ENCODE assay signal across 8 mouse cellular contexts in genomic region chr3:135713016-135713950, GRCm38 (mm10). TPM values are rescaled to one million over a fixed set of nuclear protein-coding genes. Genes with fewer than 3 reads are reported as not detected.
DNase-seq lines count a peak whose midpoint lies in the region; ATAC-seq lines count a peak whose summit lies in the region.

No protein-coding gene starts in this region.

- DNase-seq in heart, adult 8-10 months (ENCODE audit: low spot score), result peak; percentile 58
- DNase-seq in heart, postnatal 36 days, result no peak
- DNase-seq in midbrain, embryonic 11.5 days (ENCODE audit: low spot score, missing footprints), result peak; percentile 75
- peak; percentile 54 for DNase-seq in R1 (ENCODE audit: low read depth, low spot score)
- no peak for DNase-seq in right cerebral cortex, postnatal 14 days
- no peak for DNase-seq in layer of hippocampus, adult 9-10 months (ENCODE audit: low spot score)

- H3K9me3 ChIP-seq in midbrain, embryonic 11.5 days (ENCODE audit: control insufficient read depth, low read length), result no peaks in the 10 kb centered on the region
- H3K9me3 ChIP-seq in midbrain, embryonic 13.5 days, result no peaks in the 10 kb centered on the region

- no peak overlapping the region for H3K4me2 ChIP-seq in midbrain, embryonic 11.5 days
- no peak overlapping the region for H3K4me2 ChIP-seq in midbrain, embryonic 13.5 days (replicated peaks)

- no peak for ATAC-seq in midbrain, embryonic 11.5 days (ENCODE audit: low FRiP score)
- ATAC-seq in midbrain, embryonic 13.5 days, result no peak
- peak; percentile 78 for ATAC-seq in megakaryocyte progenitor cell, adult 5-6 weeks (replicated peaks; ENCODE audit: poor library complexity)

- no peak overlapping the region for H3K9ac ChIP-seq in midbrain, embryonic 11.5 days (ENCODE audit: low read length)
- no peak overlapping the region for H3K9ac ChIP-seq in midbrain, embryonic 13.5 days (replicated peaks)

- H3K36me3 ChIP-seq in midbrain, embryonic 11.5 days (ENCODE audit: control insufficient read depth, insufficient read depth, low read length), result no peaks in the 10 kb centered on the region
- no peaks in the 10 kb centered on the region for H3K36me3 ChIP-seq in midbrain, embryonic 13.5 days

- no peak overlapping the region for H3K4me3 ChIP-seq in midbrain, embryonic 11.5 days (ENCODE audit: low read depth, low read length)
- no peak overlapping the region for H3K4me3 ChIP-seq in midbrain, embryonic 13.5 days (replicated peaks)

- H3K27ac ChIP-seq in midbrain, embryonic 11.5 days (ENCODE audit: low read depth, low read length), result no peak overlapping the region
- H3K27ac ChIP-seq in midbrain, embryonic 13.5 days, result no peak overlapping the region

- WGBS in midbrain, embryonic 11.5 days, result 48% methylated on average over 3 of the region's 4 CpGs
- 58% methylated on average over 3 of the region's 4 CpGs for WGBS in midbrain, embryonic 13.5 days

- intact Hi-C loops in heart, postnatal 36 days (cut with DNase I), result loop anchor here (2.0 to 5.0 kb wide), 4 partner anchors 71 to 431 kb away; partner anchors contain the start of gene Bdh2

- no peaks in the 10 kb centered on the region for H3K27me3 ChIP-seq in midbrain, embryonic 11.5 days (ENCODE audit: control insufficient read depth, insufficient read depth, low read length)
- no peaks in the 10 kb centered on the region for H3K27me3 ChIP-seq in midbrain, embryonic 13.5 days

- no peaks in the 10 kb centered on the region for H3K4me1 ChIP-seq in midbrain, embryonic 11.5 days (ENCODE audit: control insufficient read depth, insufficient read depth, low read length)
- no peaks in the 10 kb centered on the region for H3K4me1 ChIP-seq in midbrain, embryonic 13.5 days (replicated peaks)

RNA-seq across cellular contexts. Expression of gene Nfkb1, which starts 21.9 kb away (rescaled TPM):
- 10 to 100 TPM; 30.5 to 35.1 (median 32.8) TPM for total RNA-seq in heart, adult 8-10 months (2022)
- total RNA-seq in heart, postnatal 36 days (2021), result 10 to 100 TPM; 36.9 to 37.9 TPM
- 10.5 and 10.8 TPM in 2 replicates for polyA plus RNA-seq in midbrain, embryonic 11.5 days (2014; fragmentation: Nextera tagmentation; extraction: Ambion mirVana)
- polyA plus RNA-seq in midbrain, embryonic 13.5 days (2015; fragmentation: Nextera tagmentation; extraction: Ambion mirVana), result 6.8 and 7.2 TPM in 2 replicates
- total RNA-seq in megakaryocyte progenitor cell, adult 5-6 weeks (2015), result 58.7 and 65.3 TPM in 2 replicates
- total RNA-seq in megakaryocyte progenitor cell, adult 5-6 weeks (2017), result 109 and 110 TPM in 2 replicates

Comparison
In these comparisons a context has a peak if more than half of its experiments do, and no peak if none do; other contexts are left out.
1. DNase-seq: peak in heart, adult 8-10 months (single experiment), midbrain, embryonic 11.5 days (single experiment) and R1 (single experiment); none in heart, postnatal 36 days (0 of 2), right cerebral cortex, postnatal 14 days (single experiment) and layer of hippocampus, adult 9-10 months (single experiment).